Mouse (Mus musculus): ENCODE measurements around the gene Eid1. TPM values are rescaled to one million over a fixed set of nuclear protein-coding genes. Genes with fewer than 3 reads are reported as not detected.
A peak's percentile ranks its signal among the peaks of the same experiment; 100 is the strongest.

Gene Eid1
- polyA plus RNA-seq, 2 experiments = 182 to 298 TPM

DNA sequence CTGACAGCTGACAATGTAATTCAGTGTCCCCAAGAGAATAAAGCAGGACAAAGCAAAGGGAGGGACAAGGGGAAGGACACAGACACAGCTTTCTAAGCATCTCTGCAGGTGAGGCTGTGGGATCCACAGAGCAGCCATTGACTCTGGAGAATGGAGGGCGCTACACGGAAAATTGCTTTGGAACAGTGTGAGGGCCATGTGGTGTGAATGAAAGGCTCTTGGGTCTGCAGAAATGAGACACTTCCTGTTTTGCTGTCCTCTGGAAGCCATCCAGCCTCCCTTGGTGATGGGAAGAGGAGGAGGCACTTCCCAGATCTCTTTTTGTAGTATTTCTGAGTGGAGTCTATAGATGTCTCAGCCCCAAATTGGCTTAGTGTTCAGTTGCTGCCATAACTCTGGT, 23.3 kb downstream of the Eid1 start:
- no peaks in the 10 kb centered on the region; the same call in 1 of the 2 replicates for H3K4me1 ChIP-seq (ENCODE audit: control insufficient read depth, insufficient read depth, low read length)
- H3K27ac ChIP-seq (replicated peaks; ENCODE audit: low read depth, low read length) = no peak overlapping the region
- no peak overlapping the region for H3K4me2 ChIP-seq (replicated peaks; ENCODE audit: low read depth, low read length, severe bottlenecking)
- H3K27me3 ChIP-seq (ENCODE audit: control insufficient read depth, insufficient read depth, low read length) = no peaks in the 10 kb centered on the region
- DNase-seq (ENCODE audit: low spot score) (no peak), ATAC-seq (ENCODE audit: low FRiP score, low read depth) (0 out of 2 replicates have a peak, but pooled peaks have one; percentile 57)
- TF ChIP-seq POLR2A (IDR thresholded peaks at IDR 0.05; ENCODE audit: borderline replicate concordance, extremely low read depth, insufficient read depth, insufficient read length) = no peak
- H3K36me3 ChIP-seq (ENCODE audit: control insufficient read depth, insufficient read depth, low read length) = no peaks in the 10 kb centered on the region
- no peak overlapping the region for H3K4me3 ChIP-seq (replicated peaks; ENCODE audit: low read length)
- no peak overlapping the region for H3K9ac ChIP-seq (ENCODE audit: low read depth, low read length, severe bottlenecking)
- no peaks in the 10 kb centered on the region for H3K9me3 ChIP-seq (ENCODE audit: control insufficient read depth, low read length)
- WGBS = 63% methylated on average over 2 of the region's 2 CpGs

GRCm38 (mm10) chr2:125701606-125702005, 28.7 kb downstream of the Eid1 start:
- no peak for TF ChIP-seq POLR2A (IDR thresholded peaks at IDR 0.05; ENCODE audit: borderline replicate concordance, extremely low read depth, insufficient read depth, insufficient read length)
- Histone ChIP-seq H3K9me3 (ENCODE audit: control insufficient read depth, low read length) (no peaks in the 10 kb centered on the region), H3K27ac (replicated peaks; ENCODE audit: low read depth, low read length) (no peak overlapping the region), H3K36me3 (ENCODE audit: control insufficient read depth, insufficient read depth, low read length) (no peaks in the 10 kb centered on the region), H3K4me2 (replicated peaks; ENCODE audit: low read depth, low read length, severe bottlenecking) (no peak overlapping the region), H3K4me3 (replicated peaks; ENCODE audit: low read length) (no peak overlapping the region), H3K27me3 (ENCODE audit: control insufficient read depth, insufficient read depth, low read length) (no peaks in the 10 kb centered on the region), H3K9ac (ENCODE audit: low read depth, low read length, severe bottlenecking) (no peak overlapping the region), H3K4me1 (ENCODE audit: control insufficient read depth, insufficient read depth, low read length) (no peaks in the 10 kb centered on the region; the same call in 1 of the 2 replicates)
- DNase-seq (ENCODE audit: low spot score) = no peak
- WGBS = 90% methylated on average over 2 of the region's 2 CpGs
- no peak for ATAC-seq (ENCODE audit: low FRiP score, low read depth)

DNA sequence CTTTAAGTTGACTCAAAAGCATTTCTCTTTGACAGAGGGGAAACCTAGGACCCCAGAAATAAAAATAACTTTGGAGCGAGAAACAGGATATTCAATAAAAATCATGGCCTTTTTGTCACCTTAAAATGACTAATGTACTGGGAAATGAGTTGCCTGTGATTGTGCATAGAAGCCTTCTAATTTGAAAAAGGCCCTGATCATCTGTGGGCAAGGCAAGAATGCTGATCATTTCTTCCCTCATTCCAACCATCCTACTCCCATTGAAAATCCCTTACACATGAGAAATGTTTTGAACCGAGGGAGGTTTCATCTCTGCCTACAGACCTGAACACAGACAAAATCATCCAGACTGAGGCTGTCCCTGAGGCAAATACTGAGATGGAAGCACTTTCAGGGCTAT, 30.0 kb downstream of the Eid1 start:
- Histone ChIP-seq H3K36me3 (ENCODE audit: control insufficient read depth, insufficient read depth, low read length) (no peaks in the 10 kb centered on the region), H3K4me3 (replicated peaks; ENCODE audit: low read length) (no peak overlapping the region), H3K4me2 (replicated peaks; ENCODE audit: low read depth, low read length, severe bottlenecking) (no peak overlapping the region), H3K9me3 (ENCODE audit: control insufficient read depth, low read length) (no peaks in the 10 kb centered on the region), H3K27ac (replicated peaks; ENCODE audit: low read depth, low read length) (no peak overlapping the region), H3K27me3 (ENCODE audit: control insufficient read depth, insufficient read depth, low read length) (no peaks in the 10 kb centered on the region), H3K4me1 (ENCODE audit: control insufficient read depth, insufficient read depth, low read length) (no peaks in the 10 kb centered on the region; the same call in 1 of the 2 replicates), H3K9ac (ENCODE audit: low read depth, low read length, severe bottlenecking) (no peak overlapping the region)
- 72% methylated on average over 2 of the region's 2 CpGs for WGBS
- TF ChIP-seq POLR2A (IDR thresholded peaks at IDR 0.05; ENCODE audit: borderline replicate concordance, extremely low read depth, insufficient read depth, insufficient read length) = no peak
- ATAC-seq (ENCODE audit: low FRiP score, low read depth) (no peak), DNase-seq (ENCODE audit: low spot score) (no peak)

- ATAC-seq (ENCODE audit: low FRiP score, low read depth) = no peak
- H3K9me3 ChIP-seq (ENCODE audit: control insufficient read depth, low read length) = no peaks in the 10 kb centered on the region
- 56% methylated on average over 12 of the region's 12 CpGs for WGBS
- H3K27me3 ChIP-seq (ENCODE audit: control insufficient read depth, insufficient read depth, low read length) = no peaks in the 10 kb centered on the region
- no peak overlapping the region for H3K9ac ChIP-seq (ENCODE audit: low read depth, low read length, severe bottlenecking)
- H3K36me3 ChIP-seq (ENCODE audit: control insufficient read depth, insufficient read depth, low read length) = no peaks in the 10 kb centered on the region
- no peak overlapping the region for H3K4me3 ChIP-seq (replicated peaks; ENCODE audit: low read length)
- H3K4me1 ChIP-seq (ENCODE audit: control insufficient read depth, insufficient read depth, low read length) = no peaks in the 10 kb centered on the region; the same call in 1 of the 2 replicates
- H3K4me2 ChIP-seq (replicated peaks; ENCODE audit: low read depth, low read length, severe bottlenecking) = no peak overlapping the region
- no peak overlapping the region for H3K27ac ChIP-seq (replicated peaks; ENCODE audit: low read depth, low read length)
- DNase-seq (ENCODE audit: low spot score) = no peak
- TF ChIP-seq POLR2A (IDR thresholded peaks at IDR 0.05; ENCODE audit: borderline replicate concordance, extremely low read depth, insufficient read depth, insufficient read length) = no peak
These were observed 32.2 kb downstream of the Eid1 start for GRCm38 (mm10) chr2:125704907-125705631.

DNA sequence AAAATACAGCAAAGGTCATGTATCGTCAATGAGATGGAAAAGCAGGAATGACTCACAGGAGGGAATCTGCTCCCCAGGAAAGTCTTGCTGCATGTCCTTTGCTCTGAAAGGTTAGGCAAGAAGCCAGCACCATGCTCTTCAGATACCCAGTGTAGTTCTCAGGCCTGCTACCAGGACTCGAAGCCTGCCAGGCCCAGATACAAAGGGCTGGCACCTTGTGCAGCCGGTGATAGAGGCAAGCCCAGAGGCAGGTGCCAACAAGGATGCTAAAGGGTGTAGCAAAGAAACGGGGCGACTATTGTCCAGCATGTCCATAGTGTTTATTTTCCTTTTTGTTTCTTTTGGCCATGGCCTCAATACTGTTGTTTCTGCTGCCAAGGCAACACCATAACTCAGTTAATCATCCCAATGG, 33.6 kb downstream of the Eid1 start:
- Histone ChIP-seq H3K9me3 (ENCODE audit: control insufficient read depth, low read length) (no peaks in the 10 kb centered on the region), H3K27ac (replicated peaks; ENCODE audit: low read depth, low read length) (no peak overlapping the region), H3K4me1 (ENCODE audit: control insufficient read depth, insufficient read depth, low read length) (no peaks in the 10 kb centered on the region), H3K9ac (ENCODE audit: low read depth, low read length, severe bottlenecking) (no peak overlapping the region), H3K4me2 (replicated peaks; ENCODE audit: low read depth, low read length, severe bottlenecking) (no peak overlapping the region), H3K36me3 (ENCODE audit: control insufficient read depth, insufficient read depth, low read length) (no peaks in the 10 kb centered on the region), H3K27me3 (ENCODE audit: control insufficient read depth, insufficient read depth, low read length) (no peaks in the 10 kb centered on the region), H3K4me3 (replicated peaks; ENCODE audit: low read length) (no peak overlapping the region)
- no peak for TF ChIP-seq POLR2A (IDR thresholded peaks at IDR 0.05; ENCODE audit: borderline replicate concordance, extremely low read depth, insufficient read depth, insufficient read length)
- ATAC-seq (ENCODE audit: low FRiP score, low read depth) (no peak), DNase-seq (ENCODE audit: low spot score) (no peak)
- 87% methylated on average over 5 of the region's 5 CpGs for WGBS

Measured in limb, embryonic 14.5 days (tissue).